Mouse (Mus musculus) CH12.LX (cell line): ENCODE data around the gene Tbc1d2. TPM values are rescaled to one million over a fixed set of nuclear protein-coding genes. Genes with fewer than 3 reads are reported as not detected.

Experiments used
- DNase-seq: peaks from one replicate; pipeline ENCODE4 v3.0.0-alpha.2; 2013; ENCODE audit errors: extremely low read depth
- H3K27ac ChIP-seq: 2 replicates; pipeline ENCODE4 v1.5.1; 2012; ENCODE audit warnings: low read depth, mild to moderate bottlenecking, control low read depth, moderate library complexity; ENCODE audit not compliant: insufficient read depth
- H3K27me3 ChIP-seq: replicated peaks from 2 replicates; pipeline ENCODE3; 2012; ENCODE audit warnings: inconsistent platforms
- H3K36me3 ChIP-seq, 2 experiments: replicated peaks in 1 of 2; 2 replicates each; pipeline versions ENCODE3 to v1.6.1; 2012; ENCODE audit warnings: inconsistent platforms in 1 of 2, low read length in 1 of 2, mild to moderate bottlenecking in 1 of 2, mixed read lengths in 1 of 2, moderate library complexity in 1 of 2; ENCODE audit not compliant: control insufficient read depth in 1 of 2, insufficient read depth in 1 of 2
- H3K4me1 ChIP-seq, 2 experiments: 2 replicates each; pipeline ENCODE4 v1.6.1; 2012; ENCODE audit warnings: inconsistent platforms in 1 of 2, moderate library complexity in 1 of 2; ENCODE audit not compliant: insufficient read depth in 2 of 2, control insufficient read depth in 1 of 2
- H3K4me2 ChIP-seq: 2 replicates; pipeline ENCODE4 v1.6.1; 2012; ENCODE audit warnings: low read depth, mild to moderate bottlenecking, control low read depth; ENCODE audit not compliant: poor library complexity, insufficient read depth, severe bottlenecking
- H3K4me3 ChIP-seq, 3 experiments: fragments of 150-350 bp in 1 of 3; sonication (generic) in 1 of 3; replicated peaks in 1 of 3; 2 replicates each; pipeline versions ENCODE3 to v1.5.1; 2011 to 2012; ENCODE audit warnings: low read depth in 2 of 3, low read length in 2 of 3, mild to moderate bottlenecking in 2 of 3, moderate library complexity in 2 of 3, control low read depth in 1 of 3, improper control_type of control experiment in 1 of 3, inconsistent platforms in 1 of 3, mixed read lengths in 1 of 3; ENCODE audit not compliant: poor library complexity in 1 of 3
- H3K79me2 ChIP-seq: replicated peaks from 2 replicates; pipeline ENCODE4 v1.6.1; 2012; ENCODE audit warnings: mild to moderate bottlenecking, moderate library complexity; ENCODE audit not compliant: control insufficient read depth, poor library complexity, insufficient read depth, severe bottlenecking; ENCODE audit errors: extremely low read depth
- H3K9ac ChIP-seq: 2 replicates; pipeline ENCODE4 v1.6.1; 2012; ENCODE audit warnings: low read depth, mild to moderate bottlenecking, control low read depth, moderate library complexity; ENCODE audit not compliant: insufficient read depth
- H3K9me3 ChIP-seq: replicated peaks from 2 replicates; pipeline ENCODE3; 2012; ENCODE audit warnings: low read length, inconsistent platforms, mixed read lengths
- BHLHE40 ChIP-seq: IDR thresholded peaks from 2 replicates; pipeline ENCODE4 v1.6.1; 2011; ENCODE audit warnings: mild to moderate bottlenecking, low read depth, low read length, improper control_type of control experiment
- CHD2 ChIP-seq: IDR thresholded peaks from 2 replicates; pipeline ENCODE4 v1.6.1; 2011; ENCODE audit warnings: low read length, improper control_type of control experiment
- CTCF ChIP-seq, 2 experiments: IDR thresholded peaks in 1 of 2; conservative IDR thresholded peaks in 1 of 2; 2 replicates each; pipeline ENCODE4 v1.5.1; 2011 to 2012; ENCODE audit warnings: low read depth in 2 of 2, low read length in 2 of 2, improper control_type of control experiment in 1 of 2, inconsistent platforms in 1 of 2, mild to moderate bottlenecking in 1 of 2, moderate library complexity in 1 of 2
- ELF1 ChIP-seq: IDR thresholded peaks from 2 replicates; pipeline ENCODE4 v1.6.1; 2014; ENCODE audit warnings: low read depth, mild to moderate bottlenecking, inconsistent platforms, low read length, improper control_type of control experiment
- GABPA ChIP-seq: IDR thresholded peaks from 2 replicates; pipeline ENCODE4 v1.6.1; 2012; ENCODE audit warnings: low read depth, low read length, improper control_type of control experiment, inconsistent platforms; ENCODE audit not compliant: insufficient replicate concordance
- HCFC1 ChIP-seq: IDR thresholded peaks from 2 replicates; pipeline ENCODE4 v1.6.1; 2012; ENCODE audit warnings: low read depth, mild to moderate bottlenecking, inconsistent platforms, low read length, improper control_type of control experiment
- IRF4 ChIP-seq: IDR thresholded peaks from 2 replicates; pipeline ENCODE4 v1.6.1; 2014; ENCODE audit warnings: low read depth, mild to moderate bottlenecking, inconsistent platforms, low read length, improper control_type of control experiment
- KAT2A ChIP-seq: IDR thresholded peaks from 2 replicates; pipeline ENCODE4 v1.6.1; 2012; ENCODE audit warnings: low read length, improper control_type of control experiment, inconsistent platforms; ENCODE audit not compliant: insufficient replicate concordance
- MAFK ChIP-seq: IDR thresholded peaks from 2 replicates; pipeline ENCODE4 v1.6.1; 2011; ENCODE audit warnings: low read length, improper control_type of control experiment; ENCODE audit not compliant: insufficient replicate concordance
- POLR2A ChIP-seq: IDR thresholded peaks from 2 replicates; pipeline ENCODE4 v1.6.1; 2011; ENCODE audit warnings: low read depth, mild to moderate bottlenecking, improper control_type of control experiment, low read length
- POLR2AphosphoS2 ChIP-seq: IDR thresholded peaks from 2 replicates; pipeline ENCODE4 v1.6.1; 2011; ENCODE audit warnings: low read depth, low read length, improper control_type of control experiment
- RAD21 ChIP-seq: IDR thresholded peaks from 2 replicates; pipeline ENCODE4 v1.6.1; 2011; ENCODE audit warnings: low read depth, mild to moderate bottlenecking, low read length, improper control_type of control experiment, moderate library complexity
- SIN3A ChIP-seq: IDR thresholded peaks from 2 replicates; pipeline ENCODE4 v1.6.1; 2012; ENCODE audit warnings: low read length, improper control_type of control experiment, inconsistent platforms
- TBP ChIP-seq: conservative IDR thresholded peaks from 2 replicates; pipeline ENCODE4 v1.6.1; 2011; ENCODE audit warnings: low read depth, low read length, improper control_type of control experiment
- TCF12 ChIP-seq: IDR thresholded peaks from 2 replicates; pipeline ENCODE4 v1.6.1; 2014; ENCODE audit warnings: low read depth, mild to moderate bottlenecking, inconsistent platforms, low read length, improper control_type of control experiment
- USF1 ChIP-seq: IDR thresholded peaks from 2 replicates; pipeline ENCODE4 v1.6.1; 2014; ENCODE audit warnings: low read depth, mild to moderate bottlenecking, inconsistent platforms, low read length, improper control_type of control experiment
- ZNF384 ChIP-seq: IDR thresholded peaks from 2 replicates; pipeline ENCODE4 v1.6.1; 2012; ENCODE audit warnings: low read depth, low read length, improper control_type of control experiment, inconsistent platforms
- dilution Hi-C: fragments of 300-500 bp; cut with MboI; formaldehyde crosslinking; loops from 2 replicates; pipeline ENCODE4 v1.14.3; 2020; ENCODE audit warnings: low sequenced_read_pairs; ENCODE audit not compliant: extremely low pct_unique_long_range_greater_than_20kb, extremely low pct_ligation_motif_present
- in situ Hi-C: fragments of 300-500 bp; cut with MboI; formaldehyde crosslinking; loops from 3 replicates; pipeline ENCODE4 v1.14.3; 2019; ENCODE audit warnings: low sequenced_read_pairs, low pct_ligation_motif_present, low pct_unique_long_range_greater_than_20kb, mixed read lengths
- polyA plus RNA-seq: library from polyadenylated mRNA; unstranded; fragments of >175 nt; gene quantifications from 2 replicates; pipeline ENCODE4 v1.2.1, GENCODE M21; 2012; ENCODE audit warnings: low read depth; ENCODE audit not compliant: insufficient read length
- total RNA-seq, 2 experiments: library from RNA; depleted of rRNA; stranded (reverse); fragments of 300-350 nt in 1 of 2; fragments of >200 nt in 1 of 2; gene quantifications; 2 replicates each; pipeline ENCODE4 v1.2.3; 2012 to 2014

Gene Tbc1d2
- total and polyA plus RNA-seq, 3 experiments: 0.12 to 1.1 (median 0.29) TPM

GRCm38 (mm10) chr4:46565393-46565955 lies 84.5 kb downstream of the Tbc1d2 start:
- dilution Hi-C loops: no loop called here
- peak overlapping the region; percentile 51; the same call in 1 of the 2 replicates for H3K9ac ChIP-seq
- H3K4me2 ChIP-seq: 0 out of 2 replicates have a peak overlapping the region, but pooled peaks have one; percentile 58
- H3K36me3 ChIP-seq: peaks cover 31% of the 10 kb centered on the region in 2 experiments
- TF ChIP-seq TBP (0 out of 2 replicates have a peak, but pooled peaks have one; percentile 12), CTCF (conservative IDR thresholded peaks at IDR 0.05 in 1 of 2, IDR thresholded peaks at IDR 0.05 in 1 of 2; ENCODE audit: low read depth in 2 of 2, low read length in 2 of 2) (no peak), HCFC1 (no peak), ZNF384 (peak; percentile 2; the same call in 1 of the 2 replicates), ELF1 (0 out of 2 replicates have a peak, but pooled peaks have one; percentile 14), KAT2A (no peak), TCF12 (0 out of 2 replicates have a peak, but pooled peaks have one; percentile 12), USF1 (no peak), POLR2AphosphoS2 (no peak), CHD2 (peak; percentile 50; the same call in 1 of the 2 replicates), GABPA (no peak)
- TF ChIP-seq, all 38 proteins: peak for 5
- in situ Hi-C loops: no loop called here
- H3K4me3 ChIP-seq: no peak overlapping the region
- H3K79me2 ChIP-seq: peaks cover 57% of the 10 kb centered on the region
- peak overlapping the region; percentile 96 for H3K27ac ChIP-seq
- H3K4me1 ChIP-seq: peaks cover 71 to 90% of the 10 kb centered on the region in 2 experiments
- no peaks in the 10 kb centered on the region for H3K27me3 ChIP-seq
- no peak for DNase-seq
- H3K9me3 ChIP-seq: peaks cover 4% of the 10 kb centered on the region

GRCm38 (mm10) chr4:46564247-46564646 lies 85.8 kb downstream of the Tbc1d2 start:
- Histone ChIP-seq H3K9me3 (peaks cover 4% of the 10 kb centered on the region), H3K4me2 (peak overlapping the region; percentile 49), H3K27me3 (no peaks in the 10 kb centered on the region), H3K36me3 (peaks cover 36 to 37% of the 10 kb centered on the region in 2 experiments), H3K4me1 (peaks cover 79 to 92% of the 10 kb centered on the region in 2 experiments), H3K9ac (peak overlapping the region; percentile 45; the same call in 1 of the 2 replicates), H3K27ac (peak overlapping the region; percentile 96), H3K4me3 (peak overlapping the region in 1 of 3 experiments; percentile 13), H3K79me2 (peaks cover 49% of the 10 kb centered on the region)
- TF ChIP-seq IRF4 (no peak), CTCF (conservative IDR thresholded peaks at IDR 0.05 in 1 of 2, IDR thresholded peaks at IDR 0.05 in 1 of 2; ENCODE audit: low read depth in 2 of 2, low read length in 2 of 2) (no peak), BHLHE40 (no peak), RAD21 (no peak), TCF12 (no peak), SIN3A (no peak), MAFK (no peak), CHD2 (no peak), POLR2A (no peak)
- dilution Hi-C loops (no loop called here), in situ Hi-C loops (no loop called here)
- no peak for DNase-seq
